Mouse (Mus musculus): ENCODE data around the gene Eef1a1. TPM values are rescaled to one million over a fixed set of nuclear protein-coding genes. Genes with fewer than 3 reads are reported as not detected.
"Not testable (repeated sequence)": the region's sequence is repeated elsewhere in the genome, so short reads cannot be mapped to it uniquely, and the experiment has no call there.

The Eef1a1 gene
- total and polyA plus RNA-seq, 3 experiments: 901 to 1,045 (median 970) TPM

GRCm38 (mm10) chr9:78482386-78482785 is 6.6 kb downstream of the Eef1a1 start:
- WGBS: 40% methylated on average over 3 of the region's 3 CpGs
- peaks cover 4% of the 10 kb centered on the region for H3K4me1 ChIP-seq (ENCODE audit: control insufficient read depth, insufficient read depth, low read length)
- no peak for DNase-seq
- H3K27me3 ChIP-seq (ENCODE audit: control insufficient read depth, insufficient read depth, low read length): no peaks in the 10 kb centered on the region; the same call in 1 of the 2 replicates
- no peak for TF ChIP-seq EP300 (IDR thresholded peaks at IDR 0.05; ENCODE audit: insufficient read depth, low read depth, low read length)
- TF ChIP-seq CTCF (IDR thresholded peaks at IDR 0.05): no peak
- TF ChIP-seq POLR2A (IDR thresholded peaks at IDR 0.05; ENCODE audit: insufficient read depth, low read depth, low read length): no peak
- no peak overlapping the region; the same call in 1 of the 2 replicates for H3K9ac ChIP-seq (ENCODE audit: low read depth, low read length)
- intact Hi-C loops (cut with DNase I): loop anchor here (5.0 kb wide), 1 partner anchor 35 kb away; the partner anchor contains the start of genes Gm17324 and Mto1
- H3K36me3 ChIP-seq (ENCODE audit: control insufficient read depth, insufficient read depth, low read length): peaks cover 17% of the 10 kb centered on the region
- peak overlapping the region; percentile 59 for H3K4me3 ChIP-seq
- peak overlapping the region; percentile 97 for H3K27ac ChIP-seq
- no peaks in the 10 kb centered on the region for H3K79me2 ChIP-seq (replicated peaks; ENCODE audit: control insufficient read depth, insufficient read depth, low read length)

DNA sequence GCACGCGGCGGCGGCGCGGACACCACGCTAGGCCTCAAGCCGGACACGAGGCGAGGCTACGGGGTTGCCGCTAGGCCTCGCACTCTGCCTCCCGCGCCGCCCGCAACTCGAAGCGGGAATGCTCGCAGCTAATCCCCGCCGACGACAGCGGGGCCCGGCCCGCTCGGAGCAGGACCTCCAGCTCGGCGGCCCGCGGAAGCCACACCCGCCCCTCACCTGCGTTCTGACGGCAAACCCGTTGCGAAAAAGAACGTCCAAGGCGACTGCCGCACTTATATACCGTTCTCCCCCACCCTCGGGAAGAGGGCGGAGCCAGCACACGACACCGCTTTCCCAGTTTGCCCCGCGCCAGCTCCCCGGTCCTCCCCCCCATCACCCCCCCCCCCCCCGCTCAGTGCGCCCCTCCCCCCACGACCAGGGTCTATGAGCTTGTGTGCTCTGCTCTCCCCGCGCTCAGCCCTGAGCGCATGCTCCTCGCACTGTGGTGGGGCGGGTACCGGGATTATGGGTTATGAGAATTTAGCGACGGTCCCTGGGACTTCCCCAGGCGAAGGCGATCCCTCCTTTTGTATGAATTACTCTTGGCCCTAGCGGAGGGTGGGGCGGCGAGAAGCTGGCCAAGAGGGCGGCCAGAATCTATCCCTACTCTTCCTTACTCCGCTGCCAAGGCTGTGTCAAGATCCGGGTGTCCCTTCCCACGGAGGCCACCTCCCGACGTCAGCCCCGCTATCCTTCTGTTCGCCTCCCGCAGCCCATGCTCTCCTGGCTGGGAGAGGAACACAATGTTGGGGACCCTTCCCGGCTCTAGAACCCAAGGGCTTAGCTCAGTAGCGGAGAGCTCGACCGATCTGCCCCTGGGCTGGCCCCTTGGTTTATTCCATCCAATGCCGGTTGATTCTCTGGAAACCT is 7.3 kb downstream of the Eef1a1 start:
- H3K4me3 ChIP-seq: peak overlapping the region; percentile 86
- intact Hi-C loops (cut with DNase I): loop anchor here (2.0 to 5.0 kb wide), 2 partner anchors 34 to 45 kb away; partner anchors contain the start of genes Gm17324 and Mto1
- peaks cover 23% of the 10 kb centered on the region for H3K36me3 ChIP-seq (ENCODE audit: control insufficient read depth, insufficient read depth, low read length)
- peak overlapping the region; percentile 93 for H3K9ac ChIP-seq (ENCODE audit: low read depth, low read length)
- H3K27ac ChIP-seq: peak overlapping the region; percentile 97
- H3K79me2 ChIP-seq (replicated peaks; ENCODE audit: control insufficient read depth, insufficient read depth, low read length): no peaks in the 10 kb centered on the region
- peaks cover 4% of the 10 kb centered on the region for H3K4me1 ChIP-seq (ENCODE audit: control insufficient read depth, insufficient read depth, low read length)
- H3K27me3 ChIP-seq (ENCODE audit: control insufficient read depth, insufficient read depth, low read length): no peaks in the 10 kb centered on the region; the same call in 1 of the 2 replicates
- peak; percentile 95 for DNase-seq
- TF ChIP-seq EP300 (IDR thresholded peaks at IDR 0.05; ENCODE audit: insufficient read depth, low read depth, low read length) (peak; percentile 63; the same call in 1 of the 2 replicates), POLR2A (IDR thresholded peaks at IDR 0.05; ENCODE audit: insufficient read depth, low read depth, low read length) (peak; percentile 97), CTCF (IDR thresholded peaks at IDR 0.05) (no peak)
- under 1% methylated on average over 70 of the region's 77 CpGs for WGBS

- H3K4me3 ChIP-seq: peak overlapping the region; percentile 86
- no peaks in the 10 kb centered on the region for H3K79me2 ChIP-seq (replicated peaks; ENCODE audit: control insufficient read depth, insufficient read depth, low read length)
- no peaks in the 10 kb centered on the region; the same call in 1 of the 2 replicates for H3K27me3 ChIP-seq (ENCODE audit: control insufficient read depth, insufficient read depth, low read length)
- H3K27ac ChIP-seq: peak overlapping the region; percentile 95
- peaks cover 23% of the 10 kb centered on the region for H3K36me3 ChIP-seq (ENCODE audit: control insufficient read depth, insufficient read depth, low read length)
- no peak for TF ChIP-seq EP300 (IDR thresholded peaks at IDR 0.05; ENCODE audit: insufficient read depth, low read depth, low read length)
- no peak for TF ChIP-seq CTCF (IDR thresholded peaks at IDR 0.05)
- no peak; the same call in 1 of the 2 replicates for TF ChIP-seq POLR2A (IDR thresholded peaks at IDR 0.05; ENCODE audit: insufficient read depth, low read depth, low read length)
- DNase-seq: peak; percentile 78 to 83
- 2% methylated on average over 46 of the region's 46 CpGs for WGBS
- H3K9ac ChIP-seq (ENCODE audit: low read depth, low read length): peak overlapping the region; percentile 93
- H3K4me1 ChIP-seq (ENCODE audit: control insufficient read depth, insufficient read depth, low read length): peaks cover 4% of the 10 kb centered on the region
- intact Hi-C loops (cut with DNase I): loop anchor here (2.0 to 5.0 kb wide), 2 partner anchors 34 to 46 kb away; partner anchors contain the start of genes Gm17324 and Mto1
These were observed 8.1 kb downstream of the Eef1a1 start for GRCm38 (mm10) chr9:78480706-78481358.

GRCm38 (mm10) chr9:78480227-78480626 is 8.7 kb downstream of the Eef1a1 start:
- peaks cover 23% of the 10 kb centered on the region for H3K36me3 ChIP-seq (ENCODE audit: control insufficient read depth, insufficient read depth, low read length)
- peak overlapping the region; percentile 51 for H3K9ac ChIP-seq (ENCODE audit: low read depth, low read length)
- intact Hi-C loops (cut with DNase I): loop anchor here (2.0 to 5.0 kb wide), 2 partner anchors 33 to 47 kb away; partner anchors contain the start of genes Gm17324 and Mto1
- H3K4me3 ChIP-seq: peak overlapping the region; percentile 86
- not testable (repeated sequence) for H3K27me3 ChIP-seq (ENCODE audit: control insufficient read depth, insufficient read depth, low read length); H3K4me1 ChIP-seq (ENCODE audit: control insufficient read depth, insufficient read depth, low read length); H3K79me2 ChIP-seq (replicated peaks; ENCODE audit: control insufficient read depth, insufficient read depth, low read length); DNase-seq
- 28% methylated on average over 13 of the region's 13 CpGs for WGBS
- H3K27ac ChIP-seq: peak overlapping the region; percentile 95

- H3K4me3 ChIP-seq; H3K79me2 ChIP-seq (replicated peaks; ENCODE audit: control insufficient read depth, insufficient read depth, low read length); H3K27ac ChIP-seq; DNase-seq; H3K9ac ChIP-seq (ENCODE audit: low read depth, low read length); H3K4me1 ChIP-seq (ENCODE audit: control insufficient read depth, insufficient read depth, low read length); H3K27me3 ChIP-seq (ENCODE audit: control insufficient read depth, insufficient read depth, low read length); intact Hi-C loops (cut with DNase I): not testable (repeated sequence)
- WGBS: 46% methylated on average over 8 of the region's 8 CpGs
- H3K36me3 ChIP-seq (ENCODE audit: control insufficient read depth, insufficient read depth, low read length): peaks cover 23% of the 10 kb centered on the region
These were observed 9.6 kb downstream of the Eef1a1 start for GRCm38 (mm10) chr9:78479308-78479707.
